Mouse (Mus musculus) liver, postnatal 0 days (tissue): ENCODE data around the gene Plekhj1.

Source experiments
- CTCF ChIP-seq: sonication (generic); IDR thresholded peaks from 2 replicates; pipeline ENCODE4 v1.5.1; 2016; ENCODE audit warnings: antibody characterized with exemption, low read depth
- EP300 ChIP-seq: IDR thresholded peaks from 2 replicates; pipeline ENCODE4 v1.6.1; 2016; ENCODE audit warnings: antibody characterized with exemption, low read depth, mild to moderate bottlenecking

DNA sequence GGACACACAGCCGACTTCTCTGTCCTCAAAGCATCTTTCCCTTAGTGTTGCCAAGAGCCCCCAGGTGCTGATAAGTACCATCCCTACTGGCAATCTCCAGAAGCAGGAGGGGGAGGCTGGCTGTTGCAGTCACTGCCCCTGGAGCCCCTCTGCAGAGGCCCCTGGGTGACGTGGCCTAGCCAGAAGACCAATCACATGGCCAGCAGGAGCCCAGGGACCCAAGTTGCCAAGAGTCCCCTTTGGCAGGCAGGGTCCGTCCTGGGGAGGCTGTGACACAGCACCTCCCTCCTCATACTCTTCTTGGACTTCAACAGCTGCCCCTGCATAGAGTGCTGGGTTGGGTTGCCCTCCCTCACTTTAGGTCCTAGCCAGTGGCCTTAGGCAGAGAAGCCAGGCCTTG, 4.6 kb upstream of the Plekhj1 start:
- TF ChIP-seq CTCF (no peak), EP300 (no peak)
